Mouse (Mus musculus) megakaryocyte progenitor cell, adult 5-6 weeks (primary cell): ENCODE measurements around the gene Zfp277. TPM values are rescaled to one million over a fixed set of nuclear protein-coding genes. Genes with fewer than 3 reads are reported as not detected.

Experiments
- ATAC-seq: replicated peaks from 2 replicates; pipeline ENCODE4 v1.8.0; 2016; ENCODE audit warnings: mild to moderate bottlenecking, moderate TSS enrichment, inconsistent platforms; ENCODE audit not compliant: poor library complexity
- total RNA-seq, 2 experiments: library from RNA; stranded (forward) in 1 of 2; stranded (reverse) in 1 of 2; fragments of 157-497, 149-512 nt in 1 of 2; fragments of 200-1000 nt in 1 of 2; gene quantifications; 2 replicates each; pipeline versions ENCODE4 v1.2.3 to v1.2.4; 2015 to 2017

Gene Zfp277
- total RNA-seq, 2 experiments from 2014 or later = 34.5 to 34.7 TPM

DNA sequence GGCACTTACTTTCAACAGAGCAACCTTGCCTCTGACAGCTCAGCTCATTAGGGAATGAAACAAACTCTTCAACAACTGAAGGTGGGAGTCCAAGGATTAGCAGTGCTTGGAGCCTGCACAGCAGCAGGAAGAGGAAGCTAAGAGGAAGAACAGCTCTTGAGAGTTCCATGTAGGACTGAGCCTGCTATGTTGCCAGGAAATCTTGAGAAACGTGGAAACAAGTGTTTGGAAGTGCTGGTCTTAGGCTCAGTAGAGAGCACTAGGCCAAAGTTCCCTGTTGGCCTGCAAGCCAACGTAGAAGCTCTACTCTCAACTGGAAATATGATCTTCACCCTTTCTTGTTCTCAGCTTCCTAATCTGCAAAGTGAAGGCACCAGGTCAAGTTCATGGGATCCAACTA lies 177.4 kb downstream of the Zfp277 start:
- ATAC-seq = no peak

Other genes with a start within 250 kb of the Zfp277 start
- gene Lsmem1, start 246.4 kb downstream of the Zfp277 start, total RNA-seq (2015) = not detected in 2 replicates
- gene Lsmem1, start 246.4 kb downstream of the Zfp277 start, total RNA-seq (2017) = 0.24 and 0.54 TPM in 2 replicates
- 145 and 175 TPM in 2 replicates for gene Ifrd1, start 197.4 kb downstream of the Zfp277 start, total RNA-seq (2015)
- 111 and 112 TPM in 2 replicates for gene Ifrd1, start 197.4 kb downstream of the Zfp277 start, total RNA-seq (2017)
- gene Dock4, start 50 bp upstream of the Zfp277 start, total RNA-seq (2015) = 0.64 and 0.90 TPM in 2 replicates
- gene Dock4, start 50 bp upstream of the Zfp277 start, total RNA-seq (2017) = 0.57 and 1.5 TPM in 2 replicates